Mouse (Mus musculus) macrophage (primary cell): ENCODE data around the gene Smg1. TPM values are rescaled to one million over a fixed set of nuclear protein-coding genes. Genes with fewer than 3 reads are reported as not detected.

Experiments
- H3K27ac ChIP-seq: fragments of 350-480 bp; formaldehyde crosslinking; 2 replicates; pipeline ENCODE4 v1.9.0; 2021
- H3K36me3 ChIP-seq: fragments of 350-480 bp; formaldehyde crosslinking; 2 replicates; pipeline ENCODE4 v1.9.0; 2021; ENCODE audit errors: inconsistent target
- H3K4me3 ChIP-seq: fragments of 350-480 bp; formaldehyde crosslinking; 2 replicates; pipeline ENCODE4 v1.9.0; 2021; ENCODE audit errors: inconsistent target
- H3K79me2 ChIP-seq: fragments of 350-480 bp; formaldehyde crosslinking; 2 replicates; pipeline ENCODE4 v1.9.0; 2021; ENCODE audit errors: inconsistent target
- whole genome bisulfite sequencing: methylation state at CpG from one replicate; pipeline ENCODE4 v1.1.7; 2026; ENCODE audit warnings: inconsistent platforms; ENCODE audit not compliant: missing documents; 5-methylcytosine and 5-hydroxymethylcytosine counted together
- polyA plus RNA-seq: library from polyadenylated mRNA; stranded (reverse); fragments of 250-400 nt; gene quantifications from 3 replicates; pipeline ENCODE4 v1.2.4, GENCODE M21; 2018; ENCODE audit warnings: inconsistent platforms

The Smg1 gene
- polyA plus RNA-seq, 1 experiment from 2014 or later, result 13.1 TPM

DNA sequence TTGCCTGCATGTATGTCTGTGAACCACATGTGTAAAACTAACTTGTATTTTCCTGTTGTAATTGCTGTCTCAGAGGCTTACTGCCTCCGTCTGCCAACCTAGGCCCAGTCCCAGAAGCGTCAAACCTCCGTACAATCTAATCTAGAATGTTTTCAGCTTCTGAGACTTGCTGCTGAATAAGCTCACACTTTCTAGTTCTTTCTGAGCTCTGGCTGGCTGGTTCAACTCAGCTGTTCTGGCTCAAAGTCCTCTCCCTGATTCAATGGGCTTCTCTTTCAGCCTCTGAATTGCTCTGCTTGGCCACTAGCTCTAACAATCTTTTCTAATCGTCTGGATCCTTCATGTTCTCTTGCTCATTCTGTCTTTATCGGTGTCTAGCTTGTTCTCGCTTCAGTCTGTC is 13.3 kb upstream of the Smg1 start:
- Histone ChIP-seq H3K4me3 (no peak overlapping the region), H3K79me2 (no peaks in the 10 kb centered on the region), H3K36me3 (no peaks in the 10 kb centered on the region), H3K27ac (no peak overlapping the region)
- 86% methylated on average over 6 of the region's 6 CpGs for WGBS

DNA sequence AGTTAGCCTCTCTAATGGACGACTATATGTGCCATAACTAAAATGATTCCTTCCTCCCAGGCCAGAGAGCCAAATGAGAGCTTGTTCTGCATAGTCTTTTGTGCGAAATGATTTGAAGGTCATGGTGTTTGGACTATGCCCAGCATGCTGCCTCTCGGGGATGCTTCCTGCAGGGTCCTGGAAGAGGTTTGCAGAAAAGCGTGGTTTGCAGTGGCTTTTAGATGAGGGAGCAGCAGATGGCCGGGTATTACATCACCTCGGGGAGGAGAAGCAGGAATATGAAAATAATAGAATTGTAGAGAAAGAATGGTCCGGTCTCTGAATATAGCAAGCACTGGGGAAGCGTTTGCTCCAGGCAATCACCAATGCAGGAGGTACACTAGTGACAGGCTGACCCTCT is 11.0 kb upstream of the Smg1 start:
- Histone ChIP-seq H3K27ac (no peak overlapping the region), H3K36me3 (no peaks in the 10 kb centered on the region), H3K4me3 (no peak overlapping the region), H3K79me2 (no peaks in the 10 kb centered on the region)
- WGBS, result 39% methylated on average over 8 of the region's 8 CpGs

DNA sequence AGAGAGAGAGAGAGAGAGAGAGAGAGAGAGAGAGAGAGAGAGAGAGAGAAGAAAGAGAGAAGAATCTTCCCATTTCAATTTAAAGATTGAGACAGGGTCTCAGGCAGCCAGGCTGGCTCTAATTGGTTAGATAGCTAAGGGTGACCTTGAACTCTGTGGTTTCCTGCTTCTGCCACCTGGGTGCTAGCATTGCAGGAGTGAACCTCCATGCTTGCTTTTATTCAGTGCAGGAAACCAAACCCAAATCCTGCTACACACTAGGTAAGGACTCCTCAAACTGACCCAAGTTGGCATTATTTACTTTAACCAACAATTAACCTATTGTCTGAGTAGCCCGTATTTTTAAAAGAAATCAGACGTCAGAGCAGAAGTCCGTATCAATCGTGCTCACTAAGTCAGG is 10.5 kb upstream of the Smg1 start:
- no peak overlapping the region for H3K27ac ChIP-seq
- no peaks in the 10 kb centered on the region for H3K36me3 ChIP-seq
- H3K4me3 ChIP-seq, result no peak overlapping the region
- 70% methylated on average over 4 of the region's 4 CpGs for WGBS
- H3K79me2 ChIP-seq, result no peaks in the 10 kb centered on the region

DNA sequence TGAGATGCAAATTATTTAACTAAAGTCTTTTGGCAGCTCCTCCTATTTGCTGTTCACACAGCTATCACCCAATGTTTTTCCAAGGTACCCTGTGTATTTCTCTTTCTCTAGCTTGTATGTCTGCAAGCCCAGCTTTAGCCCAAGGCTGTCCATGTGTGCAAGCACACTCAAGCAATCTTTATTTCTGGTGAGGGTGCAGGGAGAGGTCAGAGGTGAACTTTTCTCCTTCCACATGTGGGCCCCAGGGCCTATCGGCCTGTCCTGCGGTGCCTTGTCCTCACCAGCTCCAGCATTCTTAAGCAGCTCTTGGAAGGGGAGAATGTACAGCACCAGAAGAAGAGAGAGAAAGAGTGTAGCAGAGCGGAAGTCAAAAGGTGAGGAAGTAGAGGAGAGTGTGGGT is 9.5 kb upstream of the Smg1 start:
- WGBS, result 100% methylated on average over 3 of the region's 3 CpGs
- Histone ChIP-seq H3K27ac (no peak overlapping the region), H3K36me3 (no peaks in the 10 kb centered on the region), H3K79me2 (no peaks in the 10 kb centered on the region), H3K4me3 (no peak overlapping the region)

DNA sequence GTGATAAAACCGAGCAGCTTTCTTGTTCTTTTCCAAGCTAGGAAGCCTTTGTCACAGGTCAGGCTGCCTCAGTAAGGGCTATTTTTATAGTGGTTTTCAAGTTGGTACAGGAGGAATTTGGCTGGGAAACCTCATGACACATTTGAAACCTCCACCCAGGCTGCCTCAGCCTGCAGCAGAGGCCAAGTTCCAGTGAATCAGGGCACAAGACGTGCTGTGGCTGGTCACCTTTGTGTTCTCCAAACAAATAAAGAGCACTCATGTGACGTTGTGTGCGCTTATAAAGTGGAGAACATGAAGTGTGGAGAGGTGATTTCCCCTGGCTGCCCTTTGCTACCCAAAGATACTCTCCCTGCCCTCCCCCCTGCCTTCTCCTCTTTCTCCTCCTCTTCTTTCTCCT is 8.9 kb upstream of the Smg1 start:
- no peaks in the 10 kb centered on the region for H3K79me2 ChIP-seq
- WGBS, result 73% methylated on average over 4 of the region's 4 CpGs
- no peak overlapping the region for H3K4me3 ChIP-seq
- H3K36me3 ChIP-seq, result no peaks in the 10 kb centered on the region
- H3K27ac ChIP-seq, result no peak overlapping the region

DNA sequence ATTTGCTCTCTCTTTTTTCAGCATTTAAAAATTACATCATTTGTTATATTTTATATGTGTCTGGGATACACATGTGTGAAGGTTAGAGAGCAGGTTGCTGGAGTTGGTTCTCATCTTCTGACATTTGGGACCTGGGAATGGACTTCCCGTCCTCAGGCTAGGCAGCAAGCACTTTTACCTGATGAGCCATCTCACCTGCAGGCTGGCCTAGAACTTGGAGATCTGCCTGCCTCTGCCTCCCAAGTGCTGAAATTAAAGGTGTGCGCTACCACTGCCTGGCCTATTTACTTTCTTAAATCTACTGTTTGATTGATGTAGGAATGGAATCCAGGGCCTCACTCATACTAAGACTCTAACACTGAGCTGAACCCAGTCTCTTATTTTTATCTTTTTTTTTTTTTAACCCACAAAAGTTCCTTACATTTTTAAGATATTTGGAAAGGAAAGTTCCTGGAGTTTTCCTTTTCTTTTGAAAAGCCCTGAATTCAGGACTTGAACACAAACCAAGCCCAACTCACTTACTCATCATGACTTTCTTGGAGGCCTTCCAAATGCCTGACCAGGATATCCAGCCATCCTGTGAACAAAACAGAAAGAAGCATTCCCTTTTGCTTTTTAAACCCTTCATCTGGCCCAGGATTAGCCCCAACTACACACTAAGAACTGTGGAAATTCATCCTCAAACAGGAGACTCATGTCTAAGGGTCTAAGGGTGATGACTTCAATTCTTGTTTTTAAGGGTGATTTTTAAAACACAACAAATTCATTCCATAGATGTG is 8.1 kb upstream of the Smg1 start:
- H3K79me2 ChIP-seq, result no peaks in the 10 kb centered on the region
- 100% methylated on average over 2 of the region's 2 CpGs for WGBS
- no peak overlapping the region for H3K4me3 ChIP-seq
- no peaks in the 10 kb centered on the region for H3K36me3 ChIP-seq
- H3K27ac ChIP-seq, result no peak overlapping the region

DNA sequence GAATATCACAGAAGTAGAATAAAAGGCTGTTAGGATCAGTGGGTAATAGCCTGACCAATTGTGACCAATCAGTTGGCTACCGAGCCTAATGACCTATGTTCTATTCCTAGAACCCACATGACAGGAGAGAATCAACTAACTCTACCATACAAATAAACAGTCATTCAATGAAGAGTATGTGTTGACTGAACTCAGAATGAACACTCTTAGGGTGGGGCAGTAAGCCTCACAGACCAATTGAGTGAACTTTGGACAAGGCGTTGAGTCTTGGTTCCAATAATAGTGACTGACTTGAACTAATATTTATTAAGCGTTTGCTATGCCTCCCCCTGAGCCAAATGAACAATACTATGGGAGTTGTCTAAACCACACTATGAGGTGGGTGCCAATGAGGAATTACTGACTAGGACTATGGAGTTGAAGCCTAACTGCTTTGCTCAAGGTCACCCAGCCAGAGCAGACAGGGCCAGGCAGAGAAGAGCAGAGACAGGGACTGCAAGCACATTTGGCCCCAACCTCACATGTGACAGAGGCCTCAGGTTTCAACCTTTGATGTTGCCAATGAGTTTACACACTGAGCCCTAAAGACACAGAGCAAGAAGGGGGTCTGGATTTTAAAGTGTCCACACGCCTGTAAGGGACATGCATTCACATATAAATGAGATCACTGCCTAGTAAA is 7.2 kb upstream of the Smg1 start:
- no peaks in the 10 kb centered on the region for H3K79me2 ChIP-seq
- no peak overlapping the region for H3K4me3 ChIP-seq
- WGBS, result 93% methylated on average over 4 of the region's 4 CpGs
- no peak overlapping the region for H3K27ac ChIP-seq
- no peaks in the 10 kb centered on the region for H3K36me3 ChIP-seq

DNA sequence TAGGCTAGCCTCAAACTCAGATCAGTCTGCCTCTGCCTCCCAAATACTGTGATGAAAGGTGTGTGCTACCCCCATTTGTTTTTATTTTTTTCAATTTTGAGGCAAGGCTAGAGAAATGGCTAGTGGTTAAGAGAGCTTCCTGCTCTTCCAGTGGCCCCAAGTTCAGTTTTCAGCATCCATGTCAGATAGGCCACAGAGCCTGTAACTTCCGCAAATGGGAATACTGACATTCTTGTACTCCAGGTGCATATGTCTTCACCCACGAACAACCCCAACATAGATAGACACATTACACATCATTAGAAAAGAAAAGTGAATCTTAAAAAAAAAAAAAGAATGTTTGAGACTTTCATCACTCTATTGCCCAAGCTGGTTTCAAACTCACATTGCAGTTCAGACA is 6.1 kb upstream of the Smg1 start:
- H3K79me2 ChIP-seq, result no peaks in the 10 kb centered on the region
- no peaks in the 10 kb centered on the region for H3K36me3 ChIP-seq
- no peak overlapping the region for H3K27ac ChIP-seq
- no peak overlapping the region for H3K4me3 ChIP-seq
- 79% methylated on average over 2 of the region's 2 CpGs for WGBS

DNA sequence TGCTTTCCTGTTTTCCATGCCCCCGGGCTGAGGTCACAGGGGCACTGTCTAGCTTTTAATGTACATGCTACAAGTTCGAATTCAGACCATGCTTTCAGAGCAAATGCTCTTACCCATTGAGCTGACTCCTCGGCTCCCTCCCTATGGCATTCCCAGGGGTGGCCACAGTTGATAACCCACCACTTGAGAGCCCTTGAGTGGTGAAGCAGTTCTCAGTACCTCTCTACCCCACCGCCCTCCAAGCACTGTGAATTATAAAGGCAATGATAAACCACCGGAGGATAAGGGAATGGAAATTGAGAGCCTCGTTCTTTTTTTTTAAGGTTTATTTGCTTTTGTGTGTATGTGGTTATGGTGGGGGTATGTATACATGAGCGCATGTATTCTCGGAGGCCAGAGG is 4.6 kb upstream of the Smg1 start:
- Histone ChIP-seq H3K36me3 (no peaks in the 10 kb centered on the region), H3K79me2 (no peaks in the 10 kb centered on the region), H3K27ac (no peak overlapping the region), H3K4me3 (no peak overlapping the region)
- 80% methylated on average over 6 of the region's 8 CpGs for WGBS

DNA sequence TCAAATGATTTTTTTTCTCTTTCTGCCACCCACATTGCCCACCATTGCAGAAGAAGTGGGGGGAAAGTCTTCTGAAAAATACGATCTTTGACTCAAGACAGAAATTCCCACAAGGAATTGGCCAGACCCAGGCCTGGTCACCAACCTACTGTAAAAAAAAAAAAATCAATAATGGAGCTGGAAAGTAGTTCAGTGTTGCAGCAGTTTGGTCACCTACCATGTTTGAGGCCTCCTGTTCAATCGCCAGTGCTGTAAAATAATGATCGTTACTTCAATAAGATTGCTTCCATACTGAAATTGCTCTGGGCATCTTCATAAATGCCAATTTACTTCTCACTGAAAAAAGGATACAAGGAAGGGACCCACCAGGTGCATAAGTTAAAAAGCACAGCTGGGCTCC is 1.8 kb upstream of the Smg1 start:
- Histone ChIP-seq H3K36me3 (no peaks in the 10 kb centered on the region), H3K4me3 (no peak overlapping the region), H3K79me2 (peaks cover 26% of the 10 kb centered on the region), H3K27ac (no peak overlapping the region)
- 98% methylated on average over 3 of the region's 3 CpGs for WGBS

DNA sequence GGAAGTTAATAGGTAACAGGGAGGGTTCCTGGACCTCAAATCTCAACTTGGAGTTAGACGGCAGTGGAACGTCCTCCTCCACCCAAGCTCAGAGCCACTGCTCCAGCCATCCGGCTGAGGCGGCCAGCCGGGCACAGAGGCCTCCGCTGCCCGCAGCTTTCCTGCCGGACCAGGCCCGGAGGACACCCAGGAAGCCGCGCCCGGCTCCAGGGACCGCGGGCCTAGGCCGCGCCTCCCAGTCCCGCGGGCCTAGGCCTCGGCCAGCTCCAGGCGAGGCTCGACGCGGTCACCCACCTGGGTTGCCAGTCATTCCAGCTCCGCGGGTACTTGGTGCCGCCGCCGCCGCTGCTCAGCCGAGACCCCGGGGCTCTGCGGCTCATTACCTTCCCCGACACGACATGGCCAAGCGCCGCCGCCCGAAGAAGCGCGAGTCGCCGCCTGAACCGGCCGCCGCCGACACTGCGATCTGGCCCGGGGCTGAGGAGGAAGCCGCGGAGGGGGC is 508 bp downstream of the Smg1 start:
- H3K4me3 ChIP-seq, result peak overlapping the region; percentile 82
- H3K36me3 ChIP-seq, result no peaks in the 10 kb centered on the region
- under 1% methylated on average over 50 of the region's 50 CpGs for WGBS
- peaks cover 49% of the 10 kb centered on the region for H3K79me2 ChIP-seq
- H3K27ac ChIP-seq, result peak overlapping the region; percentile 55

DNA sequence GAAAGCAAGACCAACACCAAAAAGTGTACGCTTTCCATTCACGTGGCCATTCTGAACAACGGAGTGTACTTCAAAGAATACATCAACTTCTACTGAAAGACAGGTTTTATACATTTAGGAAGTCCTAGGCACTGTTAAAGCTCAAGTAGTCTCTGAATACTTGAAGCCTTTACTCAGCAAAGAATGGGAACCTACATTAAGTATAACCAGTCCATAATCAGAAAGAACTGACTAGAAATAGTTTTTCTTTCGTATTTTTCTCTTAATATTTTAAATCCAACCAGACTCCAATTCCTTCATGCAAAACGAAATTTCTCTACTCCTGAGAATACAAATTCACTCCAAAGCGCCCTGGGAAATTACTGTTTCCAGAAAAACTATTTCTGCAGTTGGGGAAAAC is 1.2 kb downstream of the Smg1 start:
- Histone ChIP-seq H3K36me3 (no peaks in the 10 kb centered on the region), H3K27ac (peak overlapping the region; percentile 55)
- WGBS, result 12% methylated on average over 6 of the region's 6 CpGs

DNA sequence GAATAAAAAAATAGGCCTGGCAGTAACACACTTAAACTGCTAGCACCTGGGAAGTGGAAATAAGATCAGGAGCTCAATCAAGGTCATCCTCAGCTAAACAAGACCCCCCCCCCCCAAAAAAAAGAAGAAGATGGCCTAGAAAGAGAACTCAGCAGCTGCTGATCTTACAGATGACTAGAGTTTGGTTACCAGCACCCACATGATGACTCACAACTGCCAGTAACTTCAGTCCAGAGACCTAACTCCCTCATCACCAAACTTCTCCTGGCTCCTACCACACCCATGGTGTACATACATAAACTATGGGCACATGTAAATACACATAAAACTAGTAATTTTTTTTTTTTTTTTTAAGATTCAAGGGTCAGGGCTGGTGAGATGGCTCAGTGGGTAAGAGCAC is 3.1 kb downstream of the Smg1 start:
- no peak overlapping the region for H3K4me3 ChIP-seq
- H3K79me2 ChIP-seq, result peaks cover 75% of the 10 kb centered on the region

More for the DNA sequence above, 1.2 kb downstream of the Smg1 start:
- peak overlapping the region; percentile 82 for H3K4me3 ChIP-seq
- peaks cover 56% of the 10 kb centered on the region for H3K79me2 ChIP-seq

DNA sequence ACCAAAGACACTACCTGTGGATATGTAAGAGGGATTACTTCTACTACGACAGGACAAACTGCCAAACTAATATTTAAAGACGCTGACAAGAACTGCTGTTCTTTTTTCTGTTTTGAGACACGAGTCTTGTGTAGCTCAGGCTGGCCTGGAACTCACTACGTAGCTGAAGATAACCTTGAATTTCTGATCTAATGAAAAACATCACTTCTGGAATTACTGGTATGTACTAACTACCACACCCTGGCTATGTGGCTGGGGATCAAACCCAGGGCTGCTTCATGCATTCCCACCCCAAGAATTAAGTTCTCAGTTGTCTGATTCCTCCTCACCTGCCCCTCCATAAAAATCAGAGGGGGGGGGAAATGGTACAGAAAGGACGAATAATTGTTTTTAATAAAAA is 3.5 kb downstream of the Smg1 start:
- Histone ChIP-seq H3K27ac (no peak overlapping the region), H3K36me3 (no peaks in the 10 kb centered on the region), H3K4me3 (no peak overlapping the region), H3K79me2 (peaks cover 79% of the 10 kb centered on the region)
- 89% methylated on average over 4 of the region's 5 CpGs for WGBS

More for the DNA sequence above, 3.1 kb downstream of the Smg1 start:
- H3K36me3 ChIP-seq, result no peaks in the 10 kb centered on the region
- H3K27ac ChIP-seq, result no peak overlapping the region

DNA sequence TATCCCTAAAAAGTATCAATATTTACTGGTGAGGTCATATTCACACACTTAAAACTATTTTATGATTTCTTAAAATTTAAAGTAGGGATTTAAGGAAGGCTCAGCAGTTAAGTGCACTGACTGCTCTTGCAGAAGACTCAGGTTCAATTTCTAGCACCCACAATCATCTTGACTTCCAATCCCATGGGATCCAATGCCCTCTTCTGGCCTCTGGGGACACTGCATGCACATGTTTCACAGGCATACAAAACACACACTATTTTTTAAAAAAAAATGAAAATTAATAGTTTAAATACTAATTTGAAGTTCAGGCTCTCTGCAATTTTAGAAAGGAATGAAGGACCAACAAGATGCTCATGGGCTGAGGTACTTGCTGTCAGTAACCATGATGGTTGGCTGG is 6.5 kb downstream of the Smg1 start:
- peaks cover 100% of the 10 kb centered on the region for H3K79me2 ChIP-seq
- H3K27ac ChIP-seq, result no peak overlapping the region
- H3K4me3 ChIP-seq, result no peak overlapping the region
- H3K36me3 ChIP-seq, result no peaks in the 10 kb centered on the region
